Mouse (Mus musculus) mouse trophoblast stem cell (cell line): ENCODE measurements around the gene Cd163.
"Not testable (repeated sequence)": the region's sequence is repeated elsewhere in the genome, so short reads cannot be mapped to it uniquely, and the experiment has no call there.

Experiments
- in situ Hi-C, 2 experiments: fragments of 300-500 bp; cut with MseI, MboI; formaldehyde crosslinking; loops; 2 replicates in 1 of 2; 3 replicates in 1 of 2; pipeline ENCODE4 v1.15.1; 2025

Gene Cd163

DNA sequence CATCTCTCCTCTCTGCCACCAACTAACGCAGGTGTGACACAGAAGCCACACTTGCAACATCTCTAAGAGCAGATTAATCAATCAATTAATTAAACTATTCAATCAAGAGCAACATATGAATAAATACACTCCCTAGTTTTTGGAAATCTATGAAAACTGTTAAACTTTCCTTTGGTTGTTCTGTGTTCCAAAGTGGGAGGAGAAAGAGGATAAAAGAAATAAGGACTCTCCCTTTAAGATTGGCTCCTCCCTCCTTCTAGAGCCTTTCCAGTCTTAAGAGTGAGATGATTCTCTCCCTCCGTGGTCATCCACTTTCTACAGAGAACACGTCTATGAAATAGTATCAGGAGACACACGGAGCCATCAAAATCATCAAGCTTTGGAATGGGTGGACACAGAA lies at the start of gene Cd163:
Gene Cd163, plus strand, starts transcription at position 301 of the 400 bp plus-strand sequence.
- in situ Hi-C loops, result no loop called here

DNA sequence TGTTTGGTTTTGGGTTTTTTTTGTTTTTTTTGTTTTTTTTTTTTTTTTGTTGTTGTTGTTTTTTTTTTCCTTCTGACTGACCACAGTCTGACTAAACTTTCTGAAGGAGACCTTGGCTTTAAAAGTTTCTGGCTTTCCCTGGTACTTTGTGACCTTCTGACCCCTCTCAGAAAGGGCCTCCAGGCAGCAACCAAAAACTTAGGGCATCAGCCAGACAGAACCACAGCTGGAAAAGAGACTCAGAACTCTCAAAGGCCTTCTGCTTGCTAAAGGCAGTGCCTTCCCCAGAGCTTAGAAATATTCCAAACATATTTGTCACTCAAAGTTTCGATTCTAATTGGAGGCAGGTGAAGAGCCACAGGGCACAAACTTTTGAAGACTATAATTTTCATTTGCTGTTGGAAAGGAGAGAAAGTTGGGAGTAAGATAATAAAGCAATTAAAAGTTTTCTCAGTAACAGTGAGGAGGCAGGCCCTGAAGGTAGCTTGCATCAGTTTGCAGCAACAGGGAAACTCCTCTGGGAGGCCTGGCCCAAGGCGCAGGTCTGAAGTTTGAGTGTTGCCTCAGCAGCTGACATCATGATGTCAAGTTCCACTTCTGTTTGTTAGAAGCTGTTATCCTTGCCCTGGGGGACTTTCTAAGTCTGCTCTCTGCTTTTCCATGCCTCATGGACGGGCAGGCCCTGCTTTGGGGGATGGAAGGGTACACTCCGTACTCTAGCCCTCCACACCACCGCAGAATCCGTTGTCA lies 48.6 kb upstream of the Cd163 start:
- in situ Hi-C loops, result loop anchor here in 1 of 2 experiments (25.0 kb wide), 1 partner anchor 319 kb away; no protein-coding TSS in a partner anchor

GRCm38 (mm10) chr6:124260198-124260931 lies 44.1 kb upstream of the Cd163 start:
- in situ Hi-C loops, result loop anchor here (5.0 to 25.0 kb wide), 3 partner anchors 117 to 328 kb away; no protein-coding TSS in a partner anchor

- in situ Hi-C loops, result loop anchor here (5.0 to 25.0 kb wide), 3 partner anchors 115 to 330 kb away; no protein-coding TSS in a partner anchor
These were observed 41.8 kb upstream of the Cd163 start for GRCm38 (mm10) chr6:124262696-124263095.

DNA sequence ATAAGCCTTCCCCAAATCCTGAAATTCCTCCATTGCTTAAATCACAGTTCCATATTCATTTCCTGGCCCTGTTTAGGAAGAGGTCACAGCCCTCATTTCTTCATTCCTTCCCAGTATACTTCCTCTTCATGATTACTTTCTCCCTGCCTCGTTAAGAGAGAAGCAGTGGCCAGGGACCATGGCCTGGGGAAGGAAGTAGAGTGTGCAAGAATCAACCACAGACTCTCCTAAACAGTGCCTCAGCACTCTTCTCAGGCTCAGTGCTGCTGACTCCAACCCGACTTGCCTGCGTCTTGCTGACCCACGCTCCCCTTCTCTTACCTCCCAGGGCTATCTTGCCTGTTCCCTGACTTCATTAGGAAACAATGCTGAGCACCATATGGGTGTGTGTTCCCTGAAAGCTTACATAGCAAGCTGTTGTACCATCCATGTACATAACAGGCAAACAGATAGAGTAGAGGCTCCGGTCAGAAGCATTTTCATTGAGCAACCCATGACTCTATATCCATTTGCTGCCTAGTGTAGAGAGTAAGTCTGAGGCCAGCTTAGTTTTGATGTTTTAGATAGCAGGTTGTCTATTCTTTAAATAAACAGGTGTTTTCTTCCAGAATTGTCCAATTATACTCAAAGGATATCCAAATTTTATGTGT lies 31.1 kb upstream of the Cd163 start:
- in situ Hi-C loops, result loop anchor here in 1 of 2 experiments (25.0 kb wide), 1 partner anchor 336 kb away; no protein-coding TSS in a partner anchor

DNA sequence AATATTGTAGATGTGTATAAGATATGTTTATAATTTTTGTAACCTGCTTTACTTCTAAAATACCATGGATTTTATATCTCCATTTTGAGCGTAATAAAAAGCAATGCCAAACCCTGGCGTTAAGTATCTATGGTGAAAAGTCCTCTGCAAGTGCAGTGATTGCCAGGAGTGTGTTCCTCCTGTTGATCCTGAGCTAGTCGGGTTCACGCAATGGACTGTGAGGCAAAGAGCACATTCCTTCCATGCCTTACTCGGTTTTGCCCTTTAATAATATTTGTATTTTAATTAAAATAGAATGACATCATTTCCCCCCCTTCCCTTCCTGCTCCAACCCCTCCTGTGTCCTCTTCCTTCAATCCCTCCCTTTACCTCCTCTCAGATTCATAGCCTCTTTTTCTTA lies 26.8 kb upstream of the Cd163 start:
- in situ Hi-C loops, result no loop called here

GRCm38 (mm10) chr6:124278291-124278690 lies 26.2 kb upstream of the Cd163 start:
- in situ Hi-C loops, result no loop called here

GRCm38 (mm10) chr6:124282731-124283130 lies 21.7 kb upstream of the Cd163 start:
- in situ Hi-C loops, result no loop called here

DNA sequence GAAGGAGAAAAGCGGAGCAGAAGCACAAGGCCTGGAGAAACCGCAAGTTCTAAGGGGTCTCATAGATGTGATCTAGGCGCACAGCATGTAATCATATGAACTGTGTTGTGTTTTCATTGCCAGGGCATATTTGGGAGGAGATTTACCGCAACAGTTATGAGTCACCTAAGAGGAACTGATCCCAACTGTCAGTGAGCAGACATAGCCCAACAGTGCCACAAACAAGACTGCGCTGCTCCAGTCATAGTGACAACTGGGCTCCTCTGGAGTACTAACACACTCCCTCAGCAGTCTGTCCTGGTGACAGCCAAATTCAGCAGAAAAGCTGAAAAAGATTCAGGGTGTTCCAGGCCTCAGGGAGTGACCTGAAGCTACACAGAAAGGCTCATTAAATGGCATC lies 7.1 kb upstream of the Cd163 start:
- in situ Hi-C loops, result not testable (repeated sequence)

- in situ Hi-C loops, result no loop called here
These were observed 2.8 kb upstream of the Cd163 start for GRCm38 (mm10) chr6:124301447-124302192.

DNA sequence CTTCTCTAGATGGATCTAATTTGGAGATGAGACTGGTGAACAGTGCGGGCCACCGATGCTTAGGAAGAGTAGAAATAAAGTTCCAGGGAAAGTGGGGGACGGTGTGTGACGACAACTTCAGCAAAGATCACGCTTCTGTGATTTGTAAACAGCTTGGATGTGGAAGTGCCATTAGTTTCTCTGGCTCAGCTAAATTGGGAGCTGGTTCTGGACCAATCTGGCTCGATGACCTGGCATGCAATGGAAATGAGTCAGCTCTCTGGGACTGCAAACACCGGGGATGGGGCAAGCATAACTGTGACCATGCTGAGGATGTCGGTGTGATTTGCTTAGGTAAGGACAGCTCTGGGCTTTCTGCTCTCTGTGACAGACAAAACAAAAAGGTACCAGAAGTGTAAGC lies 4.5 kb downstream of the Cd163 start:
- in situ Hi-C loops, result no loop called here

- in situ Hi-C loops, result no loop called here
These were observed 7.8 kb downstream of the Cd163 start for GRCm38 (mm10) chr6:124312292-124312691.

GRCm38 (mm10) chr6:124320371-124320770 lies 15.9 kb downstream of the Cd163 start:
- in situ Hi-C loops, result no loop called here

DNA sequence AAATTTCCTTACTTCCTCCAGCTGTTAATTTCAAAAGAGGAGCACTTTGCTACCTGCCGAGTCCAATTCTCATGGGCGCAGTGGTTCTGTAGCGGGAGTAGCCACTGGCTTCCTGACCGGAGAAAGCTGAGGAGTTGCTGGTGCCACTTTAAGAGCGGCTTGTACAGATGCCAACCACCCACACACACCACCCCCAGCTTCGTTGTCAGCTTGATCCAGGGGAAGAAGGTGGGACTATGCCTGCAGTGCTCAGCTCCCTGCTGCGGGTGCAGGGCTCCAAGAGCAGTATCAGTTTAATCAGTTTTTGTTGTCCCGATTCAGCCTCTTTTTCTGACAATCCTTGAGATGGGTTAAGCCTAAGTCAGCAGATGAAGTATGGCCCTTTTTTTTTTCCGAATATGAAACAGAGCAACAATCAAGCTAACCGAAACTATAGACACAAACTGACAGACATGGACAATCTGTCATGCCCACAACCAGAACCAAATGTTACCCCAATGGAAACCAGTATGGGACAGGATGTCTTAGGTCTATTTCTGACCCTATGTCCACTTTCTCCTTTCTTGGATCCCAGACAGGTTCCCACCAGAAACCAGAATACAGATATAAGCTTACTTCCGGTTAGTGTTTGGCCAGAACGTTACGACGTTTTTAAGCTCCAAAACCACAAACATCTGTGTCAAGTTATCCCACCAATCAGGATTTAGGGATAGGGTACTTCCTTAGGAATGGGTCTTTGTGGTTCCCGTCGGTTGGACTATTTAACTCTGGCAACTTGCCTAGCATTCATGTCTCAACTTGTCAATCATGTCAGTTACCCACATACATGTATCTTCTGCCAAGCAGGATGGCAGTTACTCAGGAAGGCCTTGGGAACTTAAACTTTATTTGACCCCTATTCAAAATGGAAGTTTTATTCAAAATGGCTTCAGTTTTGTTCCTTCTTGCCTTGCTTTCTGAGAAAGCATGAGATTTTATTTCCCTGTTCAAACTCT lies 17.3 kb downstream of the Cd163 start:
- in situ Hi-C loops, result no loop called here

- in situ Hi-C loops, result no loop called here
These were observed 24.0 kb downstream of the Cd163 start for GRCm38 (mm10) chr6:124328394-124328991.

GRCm38 (mm10) chr6:124329622-124330021 lies 25.2 kb downstream of the Cd163 start:
- in situ Hi-C loops, result no loop called here

DNA sequence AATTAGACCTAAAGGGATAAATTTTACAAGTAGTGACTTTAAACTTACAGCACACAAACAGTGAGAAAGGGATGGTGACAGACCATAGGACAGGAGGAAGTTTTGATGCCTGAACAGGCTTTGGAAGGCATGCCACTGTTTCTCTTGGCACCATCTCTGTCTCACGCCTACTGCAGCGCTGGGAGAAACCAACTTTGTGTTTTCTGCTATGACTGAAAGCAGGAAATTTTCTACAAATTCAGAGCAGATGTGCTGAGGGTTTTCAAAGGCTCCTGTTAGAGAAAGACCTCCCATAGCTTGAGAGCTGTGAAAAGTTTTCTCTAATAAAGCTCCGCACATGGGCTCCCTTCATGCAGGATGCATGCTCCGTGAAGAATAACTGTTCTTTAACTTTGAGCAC lies 40.6 kb downstream of the Cd163 start:
- in situ Hi-C loops, result no loop called here

DNA sequence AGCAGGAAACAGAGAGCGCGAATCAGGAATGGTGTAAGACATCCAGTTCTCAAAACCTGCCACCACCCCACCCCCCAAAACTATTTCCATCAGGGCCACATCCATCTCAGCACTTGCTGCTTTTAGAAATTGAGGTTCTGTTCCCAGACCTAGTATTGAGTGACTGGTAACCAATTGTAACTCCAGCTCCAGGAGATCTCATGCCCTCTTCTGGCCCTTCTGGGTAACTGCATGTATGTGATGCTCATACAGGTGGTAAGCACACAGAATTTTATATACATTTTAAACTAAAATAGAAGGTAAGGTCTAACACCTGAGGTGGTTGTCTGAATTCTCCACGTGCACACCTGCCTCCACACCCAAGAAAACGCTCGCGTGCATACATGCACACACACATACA lies 42.2 kb downstream of the Cd163 start:
- in situ Hi-C loops, result no loop called here

DNA sequence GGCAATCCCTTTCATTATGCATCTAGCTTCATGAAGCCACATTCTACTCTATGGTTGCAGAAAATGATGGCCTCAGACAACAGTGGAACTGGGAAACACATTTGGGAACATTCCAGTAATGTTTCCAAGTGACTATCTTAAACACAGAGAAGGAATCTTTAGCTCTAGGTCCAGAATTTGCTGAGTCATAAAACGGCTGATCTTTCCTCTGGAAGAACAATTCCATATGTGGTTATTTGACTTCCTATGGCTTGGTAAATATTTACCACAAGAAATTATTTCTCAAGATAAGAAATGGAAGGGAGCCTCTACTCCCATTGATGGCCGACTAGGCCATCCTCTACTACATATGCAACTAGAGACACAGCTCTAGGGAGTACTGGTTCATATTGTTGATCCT lies 48.8 kb downstream of the Cd163 start:
- in situ Hi-C loops, result no loop called here

- in situ Hi-C loops, result no loop called here
These were observed 54.5 kb downstream of the Cd163 start for GRCm38 (mm10) chr6:124358953-124359352.
